Mouse (Mus musculus): ENCODE data around the gene Ndrg2. TPM values are rescaled to one million over a fixed set of nuclear protein-coding genes. Genes with fewer than 3 reads are reported as not detected.

Gene Ndrg2
- polyA plus RNA-seq (2015; fragmentation: Nextera tagmentation; extraction: Ambion mirVana), result 13.6 and 17.2 TPM in 2 replicates

DNA sequence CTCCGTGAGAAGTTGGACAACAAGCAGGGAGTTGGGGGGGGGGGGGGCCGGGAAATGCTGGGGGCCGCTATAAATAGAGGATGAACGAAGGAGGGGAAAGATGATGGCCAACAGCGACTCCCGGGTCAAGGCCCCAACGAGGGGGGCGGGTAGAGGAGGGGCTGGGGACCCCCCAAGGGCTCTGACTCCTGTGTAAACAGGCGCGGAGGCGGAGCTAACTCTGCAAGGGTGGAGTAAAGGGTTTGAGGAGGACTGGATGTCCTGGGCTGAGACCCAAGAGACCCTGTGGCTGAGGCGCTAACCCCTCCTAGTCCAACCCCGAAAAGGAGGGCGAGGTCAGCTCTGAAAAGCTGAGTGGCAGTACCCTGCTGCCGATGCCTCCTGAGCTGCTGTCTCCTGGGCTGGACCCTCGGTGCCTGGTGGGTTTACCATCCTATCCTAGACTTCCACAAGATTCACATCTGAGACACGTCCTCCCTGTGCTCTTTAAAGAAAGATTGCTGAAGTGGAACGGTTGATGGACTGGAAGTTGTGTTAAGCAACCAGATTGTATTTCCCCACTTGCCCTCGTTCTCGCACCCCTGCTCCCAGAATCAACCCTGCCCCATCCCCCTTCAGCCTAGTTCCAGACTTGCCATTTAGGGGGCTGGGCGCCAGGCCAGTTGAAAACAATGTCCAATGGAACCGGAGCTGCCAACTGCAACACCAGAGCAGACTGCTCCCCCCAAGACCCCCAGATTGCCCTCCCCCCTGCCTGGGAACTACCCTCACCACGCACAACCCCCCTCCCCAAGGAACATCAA is at the start of gene Ndrg2:
Gene Ndrg2, minus strand, starts transcription at position 199 of the 803 bp plus-strand sequence.

DNA sequence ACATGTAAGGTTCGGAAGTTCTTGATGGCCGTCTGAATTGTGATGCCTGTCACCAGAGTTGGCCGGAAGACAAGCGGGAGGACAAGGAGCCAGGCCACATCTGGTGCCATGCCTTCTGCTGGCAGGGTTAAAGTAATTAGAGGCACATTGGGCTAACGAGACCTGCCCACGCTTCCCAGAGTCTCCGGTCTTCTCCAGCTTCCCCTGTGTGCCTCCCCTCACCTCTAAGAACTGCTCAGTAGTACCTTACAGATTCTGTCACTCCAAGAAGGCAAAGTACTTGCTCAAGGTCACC is 8.6 kb upstream of the Ndrg2 start, which contains the start of gene Rnase13:
Gene Rnase13, minus strand, starts transcription at position 203 of the 295 bp plus-strand sequence.

DNA sequence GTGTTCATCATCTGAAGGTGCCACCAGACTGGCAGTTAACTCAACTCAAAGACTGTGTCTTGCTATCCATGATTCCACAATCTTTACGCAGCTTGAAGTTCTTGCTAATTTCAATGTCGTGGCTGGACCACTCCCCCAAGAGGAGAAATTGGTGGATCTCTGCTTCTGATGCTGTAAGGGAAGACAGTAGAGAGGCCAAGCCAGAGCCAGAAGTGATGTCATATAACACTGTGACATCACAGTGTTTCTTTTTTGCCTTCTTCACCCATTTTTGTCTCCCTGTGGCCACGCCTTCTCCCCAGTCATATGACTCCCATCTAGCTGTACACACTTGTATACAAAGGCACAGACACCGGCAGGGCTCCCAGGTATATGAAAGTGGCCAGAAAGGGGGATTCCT is 4.2 kb upstream of the Ndrg2 start, which contains the start of gene Tppp2:
Gene Tppp2, plus strand, starts transcription at position 301 of the 400 bp plus-strand sequence.

DNA sequence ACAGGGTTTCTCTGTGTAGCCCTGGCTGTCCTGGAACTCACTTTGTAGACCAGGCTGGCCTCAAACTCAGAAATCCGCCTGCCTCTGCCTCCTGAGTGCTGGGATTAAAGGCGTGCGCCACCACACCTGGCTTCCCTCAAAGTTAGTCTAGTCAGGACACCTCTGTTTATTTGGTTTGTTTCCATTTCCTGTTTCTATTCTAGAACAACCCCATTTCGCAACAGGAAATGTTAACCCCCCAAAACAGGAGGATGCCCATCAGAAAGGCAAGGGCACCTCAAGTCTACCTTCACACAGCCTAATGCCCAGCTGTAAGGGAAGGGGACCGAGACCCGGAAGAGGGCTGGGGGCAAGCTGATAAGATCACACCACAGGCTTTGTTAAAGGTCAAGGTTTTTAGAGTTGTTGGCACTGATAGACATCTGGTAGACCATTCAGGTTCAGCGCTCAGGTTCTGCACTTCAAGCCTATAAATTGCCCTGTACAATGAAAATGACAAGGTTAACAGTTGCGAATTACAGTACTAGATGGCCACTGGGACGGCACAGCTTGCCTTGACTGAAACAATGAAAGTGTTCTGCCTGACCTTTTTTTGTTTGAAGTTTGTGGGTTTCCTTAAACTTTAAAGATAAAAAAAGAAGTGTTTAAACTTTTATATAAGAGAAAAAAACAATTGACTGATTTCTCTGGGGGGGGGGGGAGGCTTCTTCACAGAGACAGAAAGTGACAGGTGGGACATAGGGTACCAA is 21.6 kb downstream of the Ndrg2 start, which contains the start of gene Slc39a2:
Gene Slc39a2, plus strand, starts transcription at position 699 of the 749 bp plus-strand sequence.

DNA sequence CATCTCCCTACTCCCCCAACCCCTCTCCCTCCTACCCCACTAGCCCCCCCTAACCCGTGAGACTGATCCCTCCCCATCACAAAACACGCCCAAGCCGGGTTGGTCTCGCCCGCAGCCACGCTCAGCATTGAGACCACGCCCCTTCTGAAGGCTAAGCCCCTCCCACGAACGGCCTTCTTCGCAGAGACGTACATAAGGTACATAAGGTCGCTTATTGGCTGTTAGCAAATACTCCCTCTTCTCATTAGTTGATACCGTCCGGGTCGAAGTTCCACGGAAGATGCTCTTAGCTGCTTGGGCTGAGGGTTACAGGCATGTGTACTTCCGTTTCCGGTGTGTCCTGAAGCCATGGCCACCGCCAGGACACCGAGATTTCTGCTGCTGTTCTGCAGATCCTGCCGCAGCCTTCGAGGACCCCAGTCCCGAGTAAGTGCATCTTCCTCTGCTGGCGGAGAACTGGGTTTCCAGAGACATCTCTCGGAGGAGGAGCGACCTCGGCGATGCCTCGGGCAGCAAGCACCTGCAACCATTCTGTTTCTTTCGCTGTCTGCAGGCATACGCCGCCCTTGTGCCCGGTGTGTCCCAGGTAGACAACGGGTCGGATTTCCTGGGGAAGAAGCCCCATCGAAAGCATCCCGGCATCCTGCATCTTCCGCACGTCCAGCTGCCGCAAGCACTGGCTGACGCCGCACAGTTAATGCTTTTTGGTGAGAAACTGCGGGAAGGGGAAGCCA is 29.2 kb downstream of the Ndrg2 start, which contains the start of gene Mettl17:
Gene Mettl17, plus strand, starts transcription at position 245 of the 734 bp plus-strand sequence.

Other genes starting within 250 kb of the Ndrg2 start
- gene Gm17079, start 218.7 kb downstream of the Ndrg2 start, polyA plus RNA-seq (2015; fragmentation: Nextera tagmentation; extraction: Ambion mirVana), result not detected in 2 replicates
- gene Gm5800, start 197.0 kb downstream of the Ndrg2 start, polyA plus RNA-seq (2015; fragmentation: Nextera tagmentation; extraction: Ambion mirVana), result not detected in 2 replicates
- gene Ang4, start 140.6 kb downstream of the Ndrg2 start, polyA plus RNA-seq (2015; fragmentation: Nextera tagmentation; extraction: Ambion mirVana), result not detected in 2 replicates
- not detected in 2 replicates for gene AY358078, start 114.1 kb downstream of the Ndrg2 start, polyA plus RNA-seq (2015; fragmentation: Nextera tagmentation; extraction: Ambion mirVana)
- 0.16 and 0.51 TPM in 2 replicates for gene Ear6, start 60.5 kb downstream of the Ndrg2 start, polyA plus RNA-seq (2015; fragmentation: Nextera tagmentation; extraction: Ambion mirVana)
- 13.1 and 19.9 TPM in 2 replicates for gene Mettl17, start 29.3 kb downstream of the Ndrg2 start, polyA plus RNA-seq (2015; fragmentation: Nextera tagmentation; extraction: Ambion mirVana)
- 0.06 and 0.12 TPM in 2 replicates for gene Slc39a2, start 21.3 kb downstream of the Ndrg2 start, polyA plus RNA-seq (2015; fragmentation: Nextera tagmentation; extraction: Ambion mirVana)
- gene Tppp2, start 4.3 kb upstream of the Ndrg2 start, polyA plus RNA-seq (2015; fragmentation: Nextera tagmentation; extraction: Ambion mirVana), result not detected in 2 replicates
- gene Rnase13, start 8.6 kb upstream of the Ndrg2 start, polyA plus RNA-seq (2015; fragmentation: Nextera tagmentation; extraction: Ambion mirVana), result not detected in 2 replicates
- 23.0 and 28.9 TPM in 2 replicates for gene Arhgef40, start 70.6 kb upstream of the Ndrg2 start, polyA plus RNA-seq (2015; fragmentation: Nextera tagmentation; extraction: Ambion mirVana)
- gene Tmem253, start 101.5 kb upstream of the Ndrg2 start, polyA plus RNA-seq (2015; fragmentation: Nextera tagmentation; extraction: Ambion mirVana), result 0.63 and 0.85 TPM in 2 replicates
- gene Zfp219, start 106.6 kb upstream of the Ndrg2 start, polyA plus RNA-seq (2015; fragmentation: Nextera tagmentation; extraction: Ambion mirVana), result 12.1 and 12.5 TPM in 2 replicates
- gene Olfr221, start 128.3 kb upstream of the Ndrg2 start, polyA plus RNA-seq (2015; fragmentation: Nextera tagmentation; extraction: Ambion mirVana), result not detected in 2 replicates
- 248 and 264 TPM in 2 replicates for gene Hnrnpc, start 189.9 kb upstream of the Ndrg2 start, polyA plus RNA-seq (2015; fragmentation: Nextera tagmentation; extraction: Ambion mirVana)
- gene Rpgrip1, start 196.5 kb upstream of the Ndrg2 start, polyA plus RNA-seq (2015; fragmentation: Nextera tagmentation; extraction: Ambion mirVana), result 74.6 and 76.8 TPM in 2 replicates